Mouse (Mus musculus) stomach, postnatal 0 days (tissue): ENCODE results near the gene Gm42372.

Source experiments
- CTCF ChIP-seq: IDR thresholded peaks from 2 replicates; pipeline ENCODE4 v1.5.1; 2016; ENCODE audit warnings: antibody characterized with exemption, low read depth, mild to moderate bottlenecking, moderate library complexity
- EP300 ChIP-seq: optimal IDR thresholded peaks from 2 replicates; pipeline ENCODE3; 2016; ENCODE audit warnings: antibody characterized with exemption

GRCm38 (mm10) chr7:17019426-17020166 lies 36.7 kb downstream of the Gm42372 start:
- TF ChIP-seq CTCF = no peak
- no peak for TF ChIP-seq EP300
